Mouse (Mus musculus) lung, postnatal 10 days (tissue): ENCODE measurements at regions not wholly inside any gene's neighbourhood (a gene's known extent, or its start where the extent isn't known, plus 50 kb on each side); places are given as distances from the start of the nearest gene placed in this dataset.
A peak's percentile ranks its signal among the peaks of the same experiment; 100 is the strongest.

ENCODE experiments used
- DNase-seq: peaks from one replicate; pipeline ENCODE4 v3.0.0; 2021

GRCm38 (mm10) chr15:63724543-63725186, 120.3 kb downstream of the Gsdmc2 start:
- DNase-seq = no peak

GRCm38 (mm10) chr15:63722991-63723390, 122.0 kb downstream of the Gsdmc2 start:
- DNase-seq = no peak

- peak; percentile 59 for DNase-seq
Observed at GRCm38 (mm10) chr15:63721669-63722357, 123.2 kb downstream of the Gsdmc2 start.

DNA sequence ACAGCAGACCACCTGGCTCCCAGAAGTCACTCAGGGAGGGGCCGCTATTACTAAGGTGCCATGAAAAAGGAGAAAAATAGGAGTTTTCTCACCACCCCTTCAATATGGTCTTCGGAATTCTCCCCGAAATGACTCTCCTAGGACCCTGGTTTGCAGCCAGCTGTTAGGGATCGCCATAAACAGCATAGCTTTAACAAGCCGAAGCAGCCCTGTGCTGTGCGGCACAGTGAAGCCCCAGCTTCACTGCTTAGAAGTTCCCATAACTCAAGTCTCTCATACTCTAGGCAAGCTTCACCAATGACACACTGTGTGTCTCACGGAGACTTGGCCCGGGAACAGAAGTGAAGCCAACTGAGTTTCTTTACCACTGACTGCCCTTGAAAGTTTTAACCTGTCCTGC, 127.2 kb downstream of the Gsdmc2 start:
- no peak for DNase-seq

DNA sequence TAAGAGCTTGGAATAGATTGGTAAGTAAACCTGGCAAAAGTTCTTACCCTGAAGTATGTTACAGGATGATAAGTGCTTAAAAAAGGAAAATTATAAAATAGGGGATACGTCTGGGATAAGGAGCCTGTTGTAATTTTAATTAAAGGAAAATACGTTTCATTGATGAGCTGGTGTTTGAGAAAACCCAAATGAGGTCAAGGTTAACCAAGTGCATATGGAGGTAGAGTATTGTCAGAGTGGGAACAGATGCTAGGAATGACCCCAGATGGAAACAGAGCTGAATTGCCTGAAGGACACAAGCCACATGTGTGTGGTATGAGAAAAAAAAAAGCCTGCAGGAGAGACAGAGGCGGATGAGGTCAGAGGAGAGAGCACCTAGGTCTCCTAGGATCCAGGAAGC, 131.3 kb downstream of the Gsdmc2 start:
- no peak for DNase-seq

GRCm38 (mm10) chr15:63710381-63710780, 134.6 kb downstream of the Gsdmc2 start:
- DNase-seq = no peak

DNA sequence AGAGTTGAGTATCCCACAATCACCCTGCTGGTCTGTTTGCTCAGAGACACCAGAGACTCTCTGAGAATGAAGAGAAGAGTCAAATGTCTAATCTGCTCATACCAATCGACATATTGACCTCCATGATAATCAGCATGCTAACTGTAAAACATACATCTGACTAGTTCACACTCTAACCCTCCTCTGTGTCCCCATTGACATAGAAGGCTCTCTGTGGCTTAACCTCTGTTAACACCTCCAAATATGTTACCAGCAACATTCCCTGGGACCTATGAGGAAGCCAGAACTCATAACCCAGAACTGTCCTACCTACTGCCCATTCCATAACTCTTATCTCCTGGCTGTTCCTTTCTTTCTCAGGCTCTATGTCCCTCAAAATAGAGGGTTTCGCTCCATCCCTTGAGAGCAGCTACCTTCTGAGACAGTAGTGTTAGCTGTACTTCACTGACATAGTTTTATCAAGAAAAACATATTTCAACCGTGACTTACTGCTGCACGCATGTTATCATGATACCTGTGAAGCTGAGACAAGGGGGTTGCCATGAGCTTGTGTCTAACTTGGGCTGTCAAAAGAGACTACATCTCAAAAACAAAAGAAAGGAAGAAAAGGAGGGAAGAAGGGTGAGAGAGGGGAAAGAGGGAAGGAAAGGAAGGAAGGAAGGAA, 135.6 kb downstream of the Gsdmc2 start:
- no peak for DNase-seq

GRCm38 (mm10) chr15:63704636-63705035, 140.3 kb downstream of the Gsdmc2 start:
- no peak for DNase-seq

DNA sequence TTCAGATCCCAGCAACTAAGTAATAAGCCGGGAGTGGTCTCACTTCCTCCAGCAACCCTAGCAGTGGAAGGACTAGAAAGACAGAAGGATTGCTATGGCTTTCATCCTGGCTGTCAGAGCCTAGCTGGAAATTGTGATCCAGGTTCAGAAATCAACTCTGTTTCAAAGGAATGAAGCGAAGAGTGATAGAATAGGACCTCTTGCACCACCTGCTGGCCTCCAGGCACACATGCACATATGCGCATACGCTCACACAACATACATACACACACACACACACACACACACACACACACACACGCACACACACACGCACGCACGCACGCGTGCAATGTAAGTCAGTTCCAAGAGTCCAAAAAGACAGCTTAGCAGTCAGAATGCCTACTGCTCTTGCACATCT, 147.1 kb downstream of the Gsdmc2 start:
- DNase-seq = no peak

DNA sequence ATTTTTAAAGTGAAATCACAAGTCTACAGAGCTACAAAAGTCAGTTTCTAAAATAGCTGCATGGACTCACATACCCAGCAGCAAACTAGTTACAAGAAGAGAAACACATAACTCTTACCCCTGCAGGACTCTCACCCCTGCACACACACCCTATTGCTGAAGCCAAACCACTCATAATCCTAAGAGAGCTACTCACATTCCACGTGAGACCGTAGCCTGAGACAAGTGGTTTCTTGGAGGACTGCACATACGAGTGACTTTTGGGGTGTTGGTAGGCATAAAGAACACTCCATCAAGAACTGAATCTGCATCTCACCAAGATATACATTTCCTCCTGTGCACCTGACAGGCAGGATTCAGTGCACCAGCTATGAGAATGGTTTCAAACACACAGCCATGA, 150.8 kb downstream of the Gsdmc2 start:
- DNase-seq = no peak

- DNase-seq = no peak
Observed at GRCm38 (mm10) chr15:63693561-63693960, 151.4 kb downstream of the Gsdmc2 start.

- DNase-seq = no peak
Observed at GRCm38 (mm10) chr15:63692491-63693295, 152.3 kb downstream of the Gsdmc2 start.

DNA sequence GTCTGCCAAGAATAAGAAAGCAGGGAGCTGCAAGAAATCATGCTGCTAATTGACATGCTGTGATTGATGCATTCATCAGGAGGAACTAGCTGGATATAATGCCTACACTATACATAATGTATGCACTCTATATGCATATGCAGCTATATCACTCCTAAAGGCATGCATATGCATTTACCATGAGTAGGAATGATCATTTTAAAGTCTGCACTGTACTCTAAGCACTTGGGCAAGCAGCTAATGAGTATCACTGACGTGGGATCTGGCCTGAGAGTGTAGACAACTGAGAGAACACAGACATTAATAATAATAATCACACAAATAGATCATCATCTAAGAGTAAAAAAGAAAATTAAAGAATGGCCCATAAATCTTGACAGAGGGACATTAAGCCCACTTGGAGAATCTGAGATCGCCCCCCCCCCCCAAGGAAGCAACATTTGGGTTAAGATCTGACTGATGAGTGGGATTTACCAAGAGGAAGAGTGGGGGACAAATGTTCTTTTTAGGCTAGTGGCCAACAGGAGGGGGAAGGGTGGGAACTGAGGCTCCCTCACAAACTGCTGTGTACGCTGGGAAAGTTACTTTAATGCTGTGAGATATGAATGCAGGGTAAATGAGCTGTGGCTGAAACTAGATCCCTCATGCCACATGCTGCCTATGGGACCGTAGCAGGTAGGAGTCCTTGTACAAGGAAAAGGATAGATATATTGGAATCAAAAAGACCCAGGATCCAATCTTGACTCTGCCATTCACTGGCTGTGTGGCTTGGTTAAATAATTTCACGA, 155.0 kb downstream of the Gsdmc2 start:
- no peak for DNase-seq

DNA sequence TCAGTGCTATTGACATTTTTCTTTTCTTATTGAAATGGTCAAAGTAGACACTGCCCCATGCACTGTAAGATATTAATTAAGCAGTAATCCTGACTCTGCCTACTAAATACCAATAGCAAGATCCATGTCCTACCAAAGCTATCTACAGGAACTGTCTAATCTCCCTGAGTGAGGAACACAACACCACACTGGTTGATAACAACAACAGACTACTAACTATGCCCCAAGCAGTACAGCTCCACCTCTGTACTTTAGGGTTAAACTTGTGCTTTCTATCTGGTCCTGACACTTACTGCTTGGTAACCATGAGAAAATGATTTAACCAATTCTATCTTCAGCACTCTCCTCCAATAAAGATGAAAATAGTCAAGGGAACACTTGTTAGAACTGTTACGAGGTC, 157.1 kb downstream of the Gsdmc2 start:
- no peak for DNase-seq

DNA sequence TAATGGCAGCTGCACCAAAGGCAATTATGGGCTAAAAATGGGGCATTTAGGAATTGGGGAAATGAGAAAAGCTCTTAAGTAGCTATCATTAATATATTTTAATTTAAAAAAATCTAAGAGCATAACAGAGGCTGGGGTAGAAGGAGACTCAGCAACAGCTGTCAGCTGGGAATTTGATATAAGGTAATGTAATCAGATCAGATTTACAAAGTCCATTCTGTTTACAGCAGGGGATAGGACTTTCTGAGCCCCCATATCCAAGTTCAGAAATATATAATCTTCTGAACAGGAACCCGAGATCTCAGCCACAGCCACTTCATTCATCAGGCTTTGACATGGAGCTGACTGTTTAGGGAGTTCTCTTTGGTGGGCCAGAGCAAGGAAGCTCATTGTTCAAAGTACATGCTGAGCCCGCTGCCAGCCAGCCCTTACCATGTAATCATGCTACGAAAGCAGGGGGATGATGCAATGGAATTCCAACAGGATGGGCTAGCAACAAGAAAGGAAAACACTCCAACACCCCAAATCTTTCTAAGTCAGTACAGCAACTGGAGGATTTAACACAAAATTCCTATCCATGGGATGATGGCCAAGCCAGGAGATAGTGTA, 157.9 kb downstream of the Gsdmc2 start:
- no peak for DNase-seq

DNA sequence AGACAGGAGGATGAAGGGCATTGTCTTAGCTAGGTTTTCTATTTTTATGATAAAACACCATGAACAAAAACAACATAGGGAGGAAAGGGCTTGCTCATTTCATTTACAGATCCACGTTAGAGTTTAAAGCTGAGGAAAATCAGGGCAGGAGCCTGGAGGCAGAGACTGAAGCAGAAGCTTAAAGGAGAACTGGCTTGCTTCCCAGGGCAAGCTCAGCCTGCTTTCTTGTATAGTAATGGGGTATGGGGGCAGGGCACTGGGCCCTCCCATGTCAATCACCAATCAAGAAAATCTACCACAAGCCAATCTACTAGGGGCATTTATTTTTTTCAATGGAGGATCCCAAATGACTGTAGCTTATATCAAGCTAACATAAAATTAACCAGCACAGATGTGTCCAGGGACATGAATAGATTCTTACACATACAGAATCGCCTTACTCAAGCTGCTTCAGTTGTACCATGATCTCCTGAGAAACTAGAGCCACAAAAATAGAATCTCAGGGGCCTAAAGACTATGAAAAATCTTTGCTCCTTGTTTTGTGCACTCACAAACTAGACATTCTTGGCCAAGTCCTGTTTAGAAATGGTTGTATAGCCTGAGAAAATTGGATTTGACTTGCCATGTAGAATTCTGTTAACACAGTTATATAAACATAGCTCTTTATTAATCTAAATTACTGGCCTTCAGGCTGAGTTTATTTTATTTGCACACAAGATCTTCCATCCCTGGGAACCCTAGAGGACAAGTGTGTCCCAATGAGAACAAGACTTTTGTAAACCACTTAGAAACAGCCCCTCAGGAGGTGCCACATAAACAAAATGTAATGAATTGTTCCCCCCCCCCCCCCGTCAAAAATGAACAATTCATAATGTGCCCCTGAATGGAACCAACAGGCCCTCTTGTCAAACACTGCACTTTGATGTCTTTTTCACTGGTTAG, 164.7 kb downstream of the Gsdmc2 start:
- no peak for DNase-seq

DNA sequence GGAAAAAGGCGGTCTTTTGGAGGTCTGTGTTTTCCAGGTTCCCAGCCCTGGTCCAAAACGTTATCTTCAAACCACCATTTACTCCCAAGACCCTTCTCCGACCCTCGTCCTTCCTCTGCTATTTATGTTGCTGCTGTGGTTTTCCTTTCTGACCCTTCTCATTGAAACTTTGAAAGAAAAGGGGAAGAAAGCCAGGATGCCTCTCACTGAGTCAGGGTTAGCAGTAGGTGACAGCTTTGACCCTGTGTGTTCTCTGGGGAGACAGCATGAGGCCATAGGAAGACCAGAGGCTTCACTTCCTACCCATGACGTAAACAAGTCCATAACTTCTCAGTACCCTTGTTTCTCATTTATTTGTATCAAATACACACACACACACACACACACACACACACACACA, 166.1 kb downstream of the Gsdmc2 start:
- no peak for DNase-seq

DNA sequence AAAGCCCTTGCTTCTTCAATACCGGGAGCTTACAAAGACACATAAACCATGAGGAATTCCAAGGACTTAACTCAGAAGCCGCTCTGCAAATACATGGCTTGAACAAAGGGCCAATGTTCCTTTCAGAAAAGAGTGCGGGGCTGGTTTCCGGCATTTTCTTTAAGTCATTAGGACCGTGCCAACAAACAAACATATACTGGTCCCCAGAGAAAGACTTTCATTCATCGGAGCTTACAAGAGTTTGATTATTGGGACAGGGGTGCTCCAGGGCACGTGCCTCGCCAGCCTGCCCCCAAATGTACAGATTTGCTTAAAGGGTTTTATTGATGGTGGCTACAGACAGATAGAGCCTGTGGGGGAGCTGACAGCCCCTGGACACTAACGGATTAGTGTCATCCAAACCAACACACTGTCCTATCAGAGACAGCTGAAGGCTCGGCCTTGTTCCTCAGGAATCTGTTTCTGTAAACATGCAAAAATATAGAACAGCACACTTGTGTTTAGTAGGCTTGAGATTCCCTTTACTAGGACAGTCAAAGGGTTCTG, 169.4 kb downstream of the Gsdmc2 start:
- no peak for DNase-seq

- no peak for DNase-seq
Observed at GRCm38 (mm10) chr15:63674404-63674803, 170.6 kb downstream of the Gsdmc2 start.

DNA sequence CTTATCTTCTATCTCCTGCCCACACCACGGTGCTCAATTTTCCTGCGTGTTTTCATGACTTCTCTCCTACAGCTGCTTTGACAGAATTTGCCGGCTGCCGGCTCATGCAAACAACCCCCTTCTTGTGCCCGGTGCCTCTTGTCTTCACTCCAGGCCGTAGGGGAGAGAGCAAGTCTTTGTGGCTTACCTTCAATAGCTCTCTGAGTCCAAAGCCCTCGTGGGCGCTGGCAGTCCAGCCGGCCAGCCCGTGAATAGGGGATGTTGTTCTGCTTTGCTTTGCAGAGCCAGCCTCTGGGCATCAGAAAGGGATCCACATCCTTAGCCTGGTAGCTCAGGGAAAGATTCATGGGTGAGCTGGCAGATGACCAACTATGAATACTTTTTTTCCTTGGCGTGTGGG, 173.9 kb downstream of the Gsdmc2 start:
- DNase-seq = no peak

GRCm38 (mm10) chr15:63670561-63670960, 174.4 kb downstream of the Gsdmc2 start:
- DNase-seq = no peak
